Mouse (Mus musculus) stomach, embryonic 14.5 days (tissue): Measurements from ENCODE around the gene Skap1. TPM values are rescaled to one million over a fixed set of nuclear protein-coding genes. Genes with fewer than 3 reads are reported as not detected.
A peak's percentile ranks its signal among the peaks of the same experiment; 100 is the strongest.

Experiments used
- ATAC-seq: fragments of 200-750 bp; cut with Nextera tagmentation; 2 replicates; pipeline ENCODE4 v1.8.0; 2017; ENCODE audit warnings: low read depth, moderate TSS enrichment; ENCODE audit not compliant: insufficient number of reproducible peaks, insufficient read depth, low FRiP score
- H3K27ac ChIP-seq: fragments of 300-500 bp; sonication (generic); 2 replicates; pipeline ENCODE4 v1.5.1; 2014; ENCODE audit warnings: mild to moderate bottlenecking, low read length, moderate library complexity, mixed read lengths
- H3K27me3 ChIP-seq: fragments of 300-500 bp; sonication (generic); 2 replicates; pipeline ENCODE4 v1.6.1; 2014; ENCODE audit warnings: low read length, control low read depth, mixed read lengths; ENCODE audit not compliant: control insufficient read depth, insufficient read depth
- H3K36me3 ChIP-seq: fragments of 300-500 bp; sonication (generic); 2 replicates; pipeline ENCODE4 v1.6.1; 2014; ENCODE audit warnings: mild to moderate bottlenecking, control low read depth, low read length, moderate library complexity, mixed read lengths; ENCODE audit not compliant: control insufficient read depth, insufficient read depth
- H3K4me1 ChIP-seq: fragments of 300-500 bp; sonication (generic); 2 replicates; pipeline ENCODE4 v1.6.1; 2014; ENCODE audit warnings: low read length, control low read depth, mixed read lengths; ENCODE audit not compliant: control insufficient read depth, insufficient read depth
- H3K4me2 ChIP-seq: fragments of 300-500 bp; sonication (generic); replicated peaks from 2 replicates; pipeline ENCODE4 v1.6.1; 2014; ENCODE audit warnings: low read depth, low read length, control low read depth
- H3K4me3 ChIP-seq: fragments of 300-500 bp; sonication (generic); 2 replicates; pipeline ENCODE4 v1.5.1; 2014; ENCODE audit warnings: low read depth, low read length, control low read depth
- H3K9ac ChIP-seq: fragments of 300-500 bp; sonication (generic); replicated peaks from 2 replicates; pipeline ENCODE4 v1.6.1; 2014; ENCODE audit warnings: low read depth, mild to moderate bottlenecking, control low read depth, low read length, moderate library complexity, mixed read lengths
- H3K9me3 ChIP-seq: fragments of 300-500 bp; sonication (generic); 2 replicates; pipeline ENCODE4 v1.6.1; 2016; ENCODE audit warnings: low read depth, low read length, control low read depth; ENCODE audit not compliant: control insufficient read depth
- WGBS: fragments of 180-500 bp; shearing (Covaris S2); extraction: QIAGEN DNeasy Blood & Tissue Kit; methylation state at CpG from one replicate; pipeline ENCODE4 v1.1.7; 2014; 5-methylcytosine and 5-hydroxymethylcytosine counted together
- polyA plus RNA-seq: library from polyadenylated mRNA; unstranded; fragments of >200 nt; fragmentation: Nextera tagmentation; extraction: Ambion mirVana; gene quantifications from 2 replicates; pipeline ENCODE4 v1.2.1, GENCODE M21; 2014

The Skap1 gene
- polyA plus RNA-seq, 1 experiment from 2014 or later, result 0.82 TPM

GRCm38 (mm10) chr11:96764511-96765350, 300.3 kb downstream of the Skap1 start:
- no peak for ATAC-seq
- no peaks in the 10 kb centered on the region for H3K9me3 ChIP-seq
- H3K27me3 ChIP-seq, result no peaks in the 10 kb centered on the region
- 0 out of 2 replicates have a peak, but pooled peaks cover 11% of the 10 kb centered on the region for H3K4me1 ChIP-seq
- no peak overlapping the region; the same call in 1 of the 2 replicates for H3K27ac ChIP-seq
- no peak overlapping the region for H3K4me3 ChIP-seq
- H3K36me3 ChIP-seq, result peaks cover 7% of the 10 kb centered on the region
- no peak overlapping the region for H3K9ac ChIP-seq
- H3K4me2 ChIP-seq, result no peak overlapping the region
- 51% methylated on average over 13 of the region's 13 CpGs for WGBS

- Histone ChIP-seq H3K4me2 (no peak overlapping the region), H3K27me3 (no peaks in the 10 kb centered on the region), H3K36me3 (peaks cover 13% of the 10 kb centered on the region), H3K27ac (no peak overlapping the region), H3K9ac (no peak overlapping the region), H3K9me3 (no peaks in the 10 kb centered on the region), H3K4me1 (0 out of 2 replicates have a peak, but pooled peaks cover 11% of the 10 kb centered on the region), H3K4me3 (no peak overlapping the region)
- ATAC-seq, result no peak
- WGBS, result 61% methylated on average over 7 of the region's 7 CpGs
Measured at GRCm38 (mm10) chr11:96765645-96766044, 301.3 kb downstream of the Skap1 start.

- H3K4me3 ChIP-seq, result no peak overlapping the region
- H3K4me1 ChIP-seq, result 0 out of 2 replicates have a peak, but pooled peaks cover 11% of the 10 kb centered on the region
- 75% methylated on average over 12 of the region's 12 CpGs for WGBS
- H3K4me2 ChIP-seq, result no peak overlapping the region
- no peaks in the 10 kb centered on the region for H3K9me3 ChIP-seq
- no peak for ATAC-seq
- no peak overlapping the region for H3K27ac ChIP-seq
- peaks cover 15% of the 10 kb centered on the region for H3K36me3 ChIP-seq
- H3K27me3 ChIP-seq, result no peaks in the 10 kb centered on the region
- no peak overlapping the region for H3K9ac ChIP-seq
Measured at GRCm38 (mm10) chr11:96766555-96766954, 302.2 kb downstream of the Skap1 start.

- H3K4me2 ChIP-seq, result no peak overlapping the region
- 58% methylated on average over 7 of the region's 7 CpGs for WGBS
- H3K9ac ChIP-seq, result no peak overlapping the region
- no peaks in the 10 kb centered on the region for H3K27me3 ChIP-seq
- no peaks in the 10 kb centered on the region for H3K9me3 ChIP-seq
- peaks cover 15% of the 10 kb centered on the region for H3K36me3 ChIP-seq
- no peak for ATAC-seq
- H3K4me3 ChIP-seq, result no peak overlapping the region
- no peak overlapping the region for H3K27ac ChIP-seq
- 0 out of 2 replicates have a peak, but pooled peaks cover 11% of the 10 kb centered on the region for H3K4me1 ChIP-seq
Measured at GRCm38 (mm10) chr11:96767096-96767495, 302.7 kb downstream of the Skap1 start.

GRCm38 (mm10) chr11:96768240-96768639, 303.8 kb downstream of the Skap1 start:
- H3K27me3 ChIP-seq, result no peaks in the 10 kb centered on the region
- H3K4me1 ChIP-seq, result 0 out of 2 replicates have a peak, but pooled peaks cover 11% of the 10 kb centered on the region
- WGBS, result 64% methylated on average over 9 of the region's 9 CpGs
- H3K9me3 ChIP-seq, result no peaks in the 10 kb centered on the region
- no peak overlapping the region for H3K9ac ChIP-seq
- 0 out of 2 replicates have a peak overlapping the region, but pooled peaks have one; percentile 15 for H3K27ac ChIP-seq
- H3K4me3 ChIP-seq, result no peak overlapping the region
- no peak for ATAC-seq
- H3K36me3 ChIP-seq, result peaks cover 21% of the 10 kb centered on the region
- H3K4me2 ChIP-seq, result no peak overlapping the region

GRCm38 (mm10) chr11:96771274-96771975, 307.0 kb downstream of the Skap1 start:
- Histone ChIP-seq H3K27ac (no peak overlapping the region), H3K9ac (no peak overlapping the region), H3K4me1 (peaks cover 13% of the 10 kb centered on the region; the same call in 1 of the 2 replicates), H3K27me3 (no peaks in the 10 kb centered on the region), H3K4me2 (no peak overlapping the region), H3K9me3 (no peaks in the 10 kb centered on the region), H3K4me3 (no peak overlapping the region), H3K36me3 (peaks cover 21% of the 10 kb centered on the region)
- ATAC-seq, result no peak
- WGBS, result 92% methylated on average over 9 of the region's 9 CpGs

GRCm38 (mm10) chr11:96772413-96772812, 308.0 kb downstream of the Skap1 start:
- no peak for ATAC-seq
- WGBS, result 88% methylated on average over 9 of the region's 9 CpGs
- no peak overlapping the region for H3K4me3 ChIP-seq
- no peak overlapping the region for H3K9ac ChIP-seq
- no peak overlapping the region for H3K4me2 ChIP-seq
- no peak overlapping the region for H3K27ac ChIP-seq
- peaks cover 17% of the 10 kb centered on the region; the same call in 1 of the 2 replicates for H3K4me1 ChIP-seq
- H3K9me3 ChIP-seq, result no peaks in the 10 kb centered on the region
- peaks cover 21% of the 10 kb centered on the region for H3K36me3 ChIP-seq
- no peaks in the 10 kb centered on the region for H3K27me3 ChIP-seq

GRCm38 (mm10) chr11:96774536-96774935, 310.1 kb downstream of the Skap1 start:
- 85% methylated on average over 3 of the region's 3 CpGs for WGBS
- H3K4me2 ChIP-seq, result no peak overlapping the region
- no peaks in the 10 kb centered on the region for H3K27me3 ChIP-seq
- H3K4me1 ChIP-seq, result peaks cover 8% of the 10 kb centered on the region; the same call in 1 of the 2 replicates
- no peak overlapping the region for H3K9ac ChIP-seq
- no peaks in the 10 kb centered on the region for H3K9me3 ChIP-seq
- peaks cover 14% of the 10 kb centered on the region; the same call in 1 of the 2 replicates for H3K36me3 ChIP-seq
- ATAC-seq, result no peak
- no peak overlapping the region for H3K27ac ChIP-seq
- no peak overlapping the region for H3K4me3 ChIP-seq
